Mouse (Mus musculus) stomach, postnatal 0 days (tissue): ENCODE data around the gene Rxfp3.

Experiments
- CTCF ChIP-seq: IDR thresholded peaks from 2 replicates; pipeline ENCODE4 v1.5.1; 2016; ENCODE audit warnings: antibody characterized with exemption, low read depth, mild to moderate bottlenecking, moderate library complexity
- EP300 ChIP-seq: optimal IDR thresholded peaks from 2 replicates; pipeline ENCODE3; 2016; ENCODE audit warnings: antibody characterized with exemption

GRCm38 (mm10) chr15:11008756-11009155, 29.0 kb downstream of the Rxfp3 start:
- TF ChIP-seq CTCF (peak; percentile 79), EP300 (no peak)
